Mouse (Mus musculus) thymus, adult 2 months (tissue): ENCODE results near the gene Rnf126. TPM values are rescaled to one million over a fixed set of nuclear protein-coding genes. Genes with fewer than 3 reads are reported as not detected.
A peak's percentile ranks its signal among the peaks of the same experiment; 100 is the strongest.

ENCODE experiments used
- DNase-seq: peaks from one replicate; pipeline ENCODE4 v3.0.0; 2021
- H3K27ac ChIP-seq: fragments of 200-500 bp; 2 replicates; pipeline ENCODE4 v1.5.1; 2012; ENCODE audit warnings: low read length, control low read depth; ENCODE audit not compliant: control insufficient read depth, insufficient read depth
- H3K27me3 ChIP-seq: fragments of 200-500 bp; 2 replicates; pipeline ENCODE4 v1.6.1; 2012; ENCODE audit warnings: mild to moderate bottlenecking, low read length, moderate library complexity, mixed read lengths; ENCODE audit not compliant: control insufficient read depth, insufficient read depth
- H3K36me3 ChIP-seq: fragments of 200-500 bp; 2 replicates; pipeline ENCODE4 v1.6.1; 2012; ENCODE audit warnings: mild to moderate bottlenecking, low read length, moderate library complexity; ENCODE audit not compliant: control insufficient read depth, insufficient read depth
- H3K4me1 ChIP-seq: fragments of 200-500 bp; replicated peaks from 2 replicates; pipeline ENCODE4 v1.6.1; 2012; ENCODE audit warnings: low read length; ENCODE audit not compliant: control insufficient read depth, insufficient read depth
- H3K4me3 ChIP-seq: fragments of 200-500 bp; 2 replicates; pipeline ENCODE4 v1.5.1; 2012; ENCODE audit warnings: mild to moderate bottlenecking, low read length, control low read depth, moderate library complexity; ENCODE audit not compliant: control insufficient read depth, insufficient read depth
- CTCF ChIP-seq: fragments of 200-500 bp; IDR thresholded peaks from 2 replicates; pipeline ENCODE4 v1.5.1; 2012; ENCODE audit warnings: mild to moderate bottlenecking, control low read depth, low read length, moderate library complexity, borderline replicate concordance; ENCODE audit not compliant: control insufficient read depth, poor library complexity, insufficient read depth; ENCODE audit errors: extremely low read depth
- POLR2A ChIP-seq: fragments of 200-500 bp; IDR thresholded peaks from 2 replicates; pipeline ENCODE4 v1.6.1; 2012; ENCODE audit warnings: mild to moderate bottlenecking, low read length, control low read depth, moderate library complexity; ENCODE audit not compliant: control insufficient read depth, poor library complexity, insufficient read depth; ENCODE audit errors: extremely low read depth
- WGBS: fragments of 180-500 bp; shearing (Covaris S2); methylation state at CpG from one replicate; pipeline ENCODE4 v1.1.7; 2018; 5-methylcytosine and 5-hydroxymethylcytosine counted together
- polyA plus RNA-seq: library from polyadenylated mRNA; depleted of rRNA; stranded (reverse); fragments of >200 nt; gene quantifications from 2 replicates; pipeline ENCODE4 v1.2.3, GENCODE M21; 2012

Gene Rnf126
- polyA plus RNA-seq, 1 experiment = 375 TPM

DNA sequence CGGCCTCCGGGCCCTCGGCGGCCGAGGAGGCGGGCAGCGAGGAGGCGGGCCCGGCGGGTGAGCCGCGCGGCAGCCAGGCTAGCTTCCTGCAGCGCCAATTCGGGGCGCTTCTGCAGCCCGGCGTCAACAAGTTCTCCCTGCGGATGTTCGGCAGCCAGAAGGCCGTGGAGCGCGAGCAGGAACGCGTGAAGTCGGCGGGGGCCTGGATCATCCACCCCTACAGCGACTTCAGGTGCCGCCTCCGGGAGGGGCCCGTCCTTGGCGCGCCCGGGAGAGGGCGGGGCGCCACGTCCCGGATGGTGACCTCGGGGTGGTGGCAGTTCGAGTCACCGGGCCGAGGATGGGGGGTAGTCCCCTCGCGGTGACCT is 49.8 kb downstream of the Rnf126 start:
- Histone ChIP-seq H3K36me3 (no peaks in the 10 kb centered on the region), H3K4me3 (peak overlapping the region; percentile 34), H3K4me1 (peaks cover 12% of the 10 kb centered on the region), H3K27me3 (peaks cover 14% of the 10 kb centered on the region; the same call in 1 of the 2 replicates), H3K27ac (no peak overlapping the region)
- DNase-seq = no peak
- no peak for TF ChIP-seq CTCF
- no peak for TF ChIP-seq POLR2A
- WGBS = 2% methylated on average over 44 of the region's 44 CpGs

DNA sequence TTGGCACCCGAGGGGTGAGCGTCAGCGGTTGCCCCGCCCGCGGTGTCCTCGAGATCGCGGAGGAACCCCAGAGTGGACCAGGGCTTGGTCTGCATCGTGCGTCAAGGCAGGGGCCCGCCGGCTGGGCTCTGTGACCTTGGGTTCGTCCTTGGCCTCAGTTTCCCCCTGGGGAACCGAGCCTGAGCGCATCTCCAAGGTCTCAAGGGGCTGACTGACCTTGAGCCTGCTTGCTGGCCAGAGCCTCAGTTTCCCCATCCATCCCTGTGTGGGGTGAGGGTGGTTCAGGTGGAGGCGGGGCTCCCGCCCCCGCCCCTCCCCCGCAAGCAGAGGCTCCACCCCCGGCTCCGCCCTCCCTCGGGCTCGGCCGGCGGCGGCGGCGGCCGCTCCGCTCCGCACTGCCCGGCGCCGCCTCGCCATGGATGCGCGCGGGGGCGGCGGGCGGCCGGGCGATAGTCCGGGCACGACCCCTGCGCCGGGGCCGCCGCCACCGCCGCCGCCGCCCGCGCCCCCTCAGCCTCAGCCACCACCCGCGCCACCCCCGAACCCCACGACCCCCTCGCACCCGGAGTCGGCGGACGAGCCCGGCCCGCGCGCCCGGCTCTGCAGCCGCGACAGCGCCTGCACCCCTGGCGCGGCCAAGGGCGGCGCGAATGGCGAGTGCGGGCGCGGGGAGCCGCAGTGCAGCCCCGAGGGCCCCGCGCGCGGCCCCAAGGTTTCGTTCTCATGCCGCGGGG is 50.3 kb downstream of the Rnf126 start, which contains the start of gene Hcn2:
TSS of gene Hcn2 (plus strand) at position 381 of the 734 bp plus-strand sequence.
- Histone ChIP-seq H3K4me1 (peaks cover 12% of the 10 kb centered on the region), H3K36me3 (no peaks in the 10 kb centered on the region), H3K4me3 (peak within 1 kb of the TSS; percentile 34), H3K27me3 (peaks cover 14% of the 10 kb centered on the region; the same call in 1 of the 2 replicates), H3K27ac (no peak within 1 kb of the TSS)
- no peak for TF ChIP-seq CTCF
- no peak for TF ChIP-seq POLR2A
- 3% methylated on average over 69 of the region's 91 CpGs for WGBS
- no peak for DNase-seq

DNA sequence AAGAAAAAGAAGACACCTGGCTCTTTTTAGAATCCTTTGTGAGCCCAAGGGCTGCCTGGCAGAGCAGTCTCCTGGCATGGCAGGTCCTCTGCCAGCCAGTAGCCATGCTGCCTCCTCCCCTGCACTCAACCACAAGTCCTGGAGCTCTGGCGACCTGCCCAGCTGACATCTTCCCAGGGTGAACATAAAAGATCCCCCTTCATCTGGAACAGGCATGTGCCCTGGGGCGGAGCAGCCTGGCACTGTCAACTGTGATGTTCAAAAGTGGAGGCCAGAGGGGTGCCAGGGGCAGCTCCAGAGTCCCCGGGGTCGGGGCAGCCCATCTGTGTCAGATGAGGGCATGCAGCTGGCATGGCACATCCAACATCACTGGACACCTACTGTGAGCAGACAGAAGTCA is 51.8 kb downstream of the Rnf126 start:
- no peak for TF ChIP-seq CTCF
- no peak for TF ChIP-seq POLR2A
- Histone ChIP-seq H3K27ac (no peak overlapping the region), H3K4me1 (peaks cover 12% of the 10 kb centered on the region), H3K27me3 (peaks cover 14% of the 10 kb centered on the region; the same call in 1 of the 2 replicates), H3K4me3 (no peak overlapping the region), H3K36me3 (peaks cover 9% of the 10 kb centered on the region; the same call in 1 of the 2 replicates)
- WGBS = 68% methylated on average over 4 of the region's 4 CpGs
- no peak for DNase-seq

DNA sequence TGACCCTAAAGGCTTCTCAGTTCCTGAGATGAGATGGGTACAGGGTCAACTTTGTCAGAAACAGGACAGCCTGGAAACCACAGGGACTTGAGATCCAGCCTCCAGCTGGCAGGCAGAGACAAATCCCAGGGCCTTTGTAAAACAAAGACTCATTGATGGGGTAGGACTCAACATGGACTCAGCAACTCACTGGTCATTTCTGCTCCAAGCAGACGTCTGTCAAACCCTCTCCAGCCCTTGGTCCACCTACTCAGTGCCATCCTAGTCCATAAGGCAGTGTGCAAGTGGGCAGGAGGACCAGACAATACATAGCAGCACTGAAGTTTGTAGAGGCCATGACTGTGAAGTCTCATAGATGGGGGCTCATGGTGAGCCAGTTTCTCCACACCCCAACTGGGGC is 53.6 kb downstream of the Rnf126 start:
- H3K36me3 ChIP-seq = peaks cover 13% of the 10 kb centered on the region; the same call in 1 of the 2 replicates
- H3K27me3 ChIP-seq = peaks cover 14% of the 10 kb centered on the region; the same call in 1 of the 2 replicates
- TF ChIP-seq POLR2A (no peak), CTCF (no peak)
- H3K4me1 ChIP-seq = peaks cover 12% of the 10 kb centered on the region
- DNase-seq = no peak
- 49% methylated on average over 1 of the region's 1 CpGs for WGBS
- H3K4me3 ChIP-seq = no peak overlapping the region
- no peak overlapping the region for H3K27ac ChIP-seq

DNA sequence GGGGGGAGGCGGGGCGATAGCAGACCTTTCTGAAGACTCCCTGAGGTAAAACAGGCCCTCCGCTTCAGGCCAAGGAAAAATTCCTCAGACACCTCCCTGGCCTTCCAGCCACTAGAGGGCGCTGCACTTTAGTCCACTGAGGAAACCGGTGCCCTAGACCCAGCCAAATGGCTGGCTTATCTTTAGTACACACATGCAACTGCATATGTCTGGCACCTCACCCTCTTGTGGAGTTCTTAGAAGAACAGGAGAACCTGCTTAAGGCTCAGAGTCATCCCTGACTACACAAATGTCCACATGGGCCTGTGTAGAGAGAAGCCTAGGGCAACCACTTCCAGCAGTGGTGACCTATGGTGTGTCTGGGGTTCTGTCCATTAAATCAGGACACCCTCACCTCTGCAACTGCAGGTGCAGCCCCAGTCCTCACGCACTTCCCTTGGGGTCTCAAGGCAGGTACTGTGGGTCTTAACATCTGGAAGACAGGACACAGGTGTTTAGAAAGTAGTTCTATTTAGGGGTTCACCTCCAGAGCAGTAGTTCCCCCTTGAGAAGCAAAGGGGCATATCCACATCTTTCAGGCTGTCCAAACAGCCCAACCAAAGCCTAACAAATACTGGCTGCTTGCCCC is 54.1 kb downstream of the Rnf126 start:
- WGBS = 14% methylated on average over 6 of the region's 6 CpGs
- H3K27ac ChIP-seq = no peak overlapping the region
- H3K4me1 ChIP-seq = peaks cover 9% of the 10 kb centered on the region
- peaks cover 13% of the 10 kb centered on the region; the same call in 1 of the 2 replicates for H3K36me3 ChIP-seq
- peak; percentile 75 for DNase-seq
- TF ChIP-seq POLR2A (no peak), CTCF (0 out of 2 replicates have a peak, but pooled peaks have one; percentile 55)
- H3K27me3 ChIP-seq = peaks cover 12% of the 10 kb centered on the region; the same call in 1 of the 2 replicates
- H3K4me3 ChIP-seq = no peak overlapping the region

DNA sequence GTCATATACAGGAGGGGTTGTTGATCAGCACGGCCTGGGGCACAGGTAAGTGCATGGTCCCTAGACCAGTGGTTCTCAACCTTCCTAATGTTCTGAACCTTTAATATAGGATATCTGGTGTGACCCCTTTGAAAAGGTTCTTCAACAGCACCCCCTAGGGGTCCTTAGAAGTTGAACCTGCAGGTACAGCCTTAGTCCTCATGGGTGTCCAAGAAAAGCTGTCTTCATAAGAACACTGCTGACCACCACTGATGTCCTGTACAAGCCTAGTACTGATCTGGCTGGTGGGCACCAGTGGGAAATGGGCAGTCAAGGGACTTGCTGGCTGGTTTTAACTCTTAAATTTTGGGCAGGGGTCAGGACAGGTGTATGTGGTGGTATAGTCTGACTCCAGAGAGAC is 54.7 kb downstream of the Rnf126 start:
- Histone ChIP-seq H3K27me3 (peaks cover 8% of the 10 kb centered on the region; the same call in 1 of the 2 replicates), H3K4me1 (peaks cover 7% of the 10 kb centered on the region), H3K4me3 (no peak overlapping the region), H3K36me3 (peaks cover 13% of the 10 kb centered on the region; the same call in 1 of the 2 replicates), H3K27ac (no peak overlapping the region)
- WGBS = 97% methylated on average over 1 of the region's 1 CpGs
- peak; percentile 26 for DNase-seq
- no peak for TF ChIP-seq CTCF
- no peak for TF ChIP-seq POLR2A
